12 mouse cellular contexts compared by ENCODE assay signal in the genomic region with DNA sequence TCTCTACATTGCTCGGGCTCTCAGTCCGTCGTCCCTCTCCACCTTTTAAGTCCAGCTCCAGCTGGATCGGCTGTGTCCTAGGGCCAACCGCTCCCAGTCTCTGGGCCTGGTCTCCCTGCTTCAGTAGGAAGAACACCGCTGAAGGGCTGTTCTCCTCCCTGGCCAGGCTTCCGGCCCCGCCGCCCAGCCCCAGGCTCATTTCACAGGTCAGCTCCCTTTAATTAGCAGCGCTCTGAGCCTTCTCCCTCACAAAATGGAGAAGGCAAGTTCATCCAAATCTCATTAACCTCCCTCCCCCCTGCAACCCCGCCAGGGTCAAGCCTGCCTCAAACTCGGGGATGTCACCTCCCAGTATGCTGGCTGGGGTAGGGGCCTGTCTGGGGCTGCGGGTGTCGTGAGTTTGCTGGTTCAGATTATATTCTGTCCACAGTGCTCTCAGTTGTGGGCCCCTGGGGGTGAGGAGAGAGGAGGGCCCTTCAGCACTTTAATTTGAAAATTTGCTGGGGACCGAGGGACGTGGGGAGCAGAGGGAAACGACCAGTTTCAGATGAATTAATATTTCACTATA. TPM values are rescaled to one million over a fixed set of nuclear protein-coding genes. Genes with fewer than 3 reads are reported as not detected.
A peak's percentile ranks its signal among the peaks of the same experiment; 100 is the strongest.
DNase-seq lines count a peak whose midpoint lies in the region; ATAC-seq and TF ChIP-seq lines count a peak whose summit lies in the region.
"Had no signal": no experiment of that assay in that cellular context is flagged by ENCODE, and none has a peak within 500 bp of the region (broad histone marks: within the 10 kb centered on the region; RNA-seq: fewer than 3 reads in every experiment).

No protein-coding gene starts in this region.

- no peaks in the 10 kb centered on the region for H3K36me3 ChIP-seq in forebrain, embryonic 13.5 days (ENCODE audit: poor library complexity, severe bottlenecking)
- no peaks in the 10 kb centered on the region for H3K36me3 ChIP-seq in forebrain, embryonic 14.5 days (ENCODE audit: control insufficient read depth, insufficient read depth, low read length)
- no peaks in the 10 kb centered on the region for H3K36me3 ChIP-seq in ES-Bruce4 (ENCODE audit: control insufficient read depth, insufficient read depth, low read length, poor library complexity, severe bottlenecking)
- no peaks in the 10 kb centered on the region for H3K36me3 ChIP-seq in embryonic facial prominence, embryonic 12.5 days
- H3K36me3 ChIP-seq in intestine, embryonic 15.5 days, result no peaks in the 10 kb centered on the region
- H3K36me3 ChIP-seq: heart, embryonic 13.5 days had no signal

- no peak overlapping the region for H3K4me2 ChIP-seq in forebrain, embryonic 13.5 days
- H3K4me2 ChIP-seq in forebrain, embryonic 14.5 days (ENCODE audit: low read length), result no peak overlapping the region
- no peak overlapping the region; the same call in 1 of the 2 replicates for H3K4me2 ChIP-seq in embryonic facial prominence, embryonic 12.5 days (replicated peaks)
- H3K4me2 ChIP-seq in intestine, embryonic 15.5 days (replicated peaks), result no peak overlapping the region
- H3K4me2 ChIP-seq: heart, embryonic 13.5 days; lung, embryonic 14.5 days had no signal

- peaks cover 9% of the 10 kb centered on the region; the same call in 1 of the 2 replicates for H3K27me3 ChIP-seq in forebrain, embryonic 13.5 days
- H3K27me3 ChIP-seq in forebrain, embryonic 14.5 days (replicated peaks; ENCODE audit: control insufficient read depth, insufficient read depth, low read length), result no peaks in the 10 kb centered on the region; the same call in 1 of the 2 replicates
- no peaks in the 10 kb centered on the region for H3K27me3 ChIP-seq in ES-Bruce4 (ENCODE audit: control insufficient read depth, insufficient read depth, low read length, poor library complexity, severe bottlenecking)
- no peaks in the 10 kb centered on the region for H3K27me3 ChIP-seq in embryonic facial prominence, embryonic 12.5 days
- no peaks in the 10 kb centered on the region; the same call in 1 of the 2 replicates for H3K27me3 ChIP-seq in intestine, embryonic 15.5 days (replicated peaks)

- H3K9me3 ChIP-seq in forebrain, embryonic 13.5 days (replicated peaks), result no peaks in the 10 kb centered on the region
- no peaks in the 10 kb centered on the region for H3K9me3 ChIP-seq in forebrain, embryonic 14.5 days (replicated peaks; ENCODE audit: control insufficient read depth, low read length)
- H3K9me3 ChIP-seq in ES-Bruce4 (replicated peaks; ENCODE audit: control insufficient read depth, insufficient read depth, low read length, poor library complexity, severe bottlenecking), result no peaks in the 10 kb centered on the region
- H3K9me3 ChIP-seq in embryonic facial prominence, embryonic 12.5 days, result no peaks in the 10 kb centered on the region
- H3K9me3 ChIP-seq in intestine, embryonic 15.5 days, result no peaks in the 10 kb centered on the region
- H3K9me3 ChIP-seq: heart, embryonic 13.5 days had no signal

- ATAC-seq in forebrain, embryonic 13.5 days, result no peak
- ATAC-seq in forebrain, embryonic 14.5 days, result no peak
- ATAC-seq in embryonic facial prominence, embryonic 12.5 days (ENCODE audit: insufficient number of reproducible peaks, insufficient read depth, low FRiP score, low TSS enrichment), result no peak
- no peak for ATAC-seq in intestine, embryonic 15.5 days

- TF ChIP-seq CTCF in ES-Bruce4 (IDR thresholded peaks at IDR 0.05; ENCODE audit: low read depth, low read length), result no peak

- DNase-seq in forebrain, embryonic 14.5 days (ENCODE audit: low spot score), result no peak
- peak; percentile 17 for DNase-seq in kidney, postnatal 14 days
- no peak for DNase-seq in left cerebral cortex, adult 18-20 months (ENCODE audit: low spot score in 2 of 2)
- no peak for DNase-seq in right cerebral cortex, adult 18-20 months
- DNase-seq: adrenal gland, adult 8-10 months; lung, embryonic 14.5 days; thymus, postnatal 36 days had no signal

- no peak for TF ChIP-seq POLR2A in ES-Bruce4 (IDR thresholded peaks at IDR 0.05; ENCODE audit: insufficient read depth, low read length)

- H3K4me1 ChIP-seq in forebrain, embryonic 13.5 days, result peaks cover 38% of the 10 kb centered on the region
- H3K4me1 ChIP-seq in forebrain, embryonic 14.5 days (ENCODE audit: control insufficient read depth, insufficient read depth, low read length), result peaks cover 18% of the 10 kb centered on the region
- peaks cover 2% of the 10 kb centered on the region for H3K4me1 ChIP-seq in ES-Bruce4 (ENCODE audit: control insufficient read depth, insufficient read depth, low read length)
- peaks cover 26% of the 10 kb centered on the region for H3K4me1 ChIP-seq in embryonic facial prominence, embryonic 12.5 days
- no peaks in the 10 kb centered on the region for H3K4me1 ChIP-seq in intestine, embryonic 15.5 days (replicated peaks)

- H3K27ac ChIP-seq in forebrain, embryonic 13.5 days, result no peak overlapping the region
- H3K27ac ChIP-seq in forebrain, embryonic 14.5 days (ENCODE audit: low read depth, low read length), result no peak overlapping the region
- no peak overlapping the region for H3K27ac ChIP-seq in ES-Bruce4 (ENCODE audit: insufficient read depth, low read length)
- H3K27ac ChIP-seq in embryonic facial prominence, embryonic 12.5 days, result no peak overlapping the region
- no peak overlapping the region for H3K27ac ChIP-seq in intestine, embryonic 15.5 days
- H3K27ac ChIP-seq: heart, embryonic 13.5 days had no signal

- H3K9ac ChIP-seq in forebrain, embryonic 13.5 days, result peak overlapping the region; percentile 12; the same call in 1 of the 2 replicates
- H3K9ac ChIP-seq in forebrain, embryonic 14.5 days (ENCODE audit: low read length), result no peak overlapping the region
- H3K9ac ChIP-seq in ES-Bruce4 (ENCODE audit: low read depth, poor library complexity, severe bottlenecking), result peak overlapping the region; percentile 35; the same call in 1 of the 2 replicates
- peak overlapping the region; percentile 5; the same call in 1 of the 2 replicates for H3K9ac ChIP-seq in embryonic facial prominence, embryonic 12.5 days
- H3K9ac ChIP-seq in intestine, embryonic 15.5 days, result no peak overlapping the region
- H3K9ac ChIP-seq: heart, embryonic 13.5 days; lung, embryonic 14.5 days had no signal

- TF ChIP-seq EP300 in ES-Bruce4 (IDR thresholded peaks at IDR 0.05; ENCODE audit: insufficient read depth, low read depth, low read length), result no peak

- H3K4me3 ChIP-seq in forebrain, embryonic 13.5 days, result no peak overlapping the region
- H3K4me3 ChIP-seq in forebrain, embryonic 14.5 days (ENCODE audit: low read depth, low read length), result no peak overlapping the region
- H3K4me3 ChIP-seq in ES-Bruce4 (ENCODE audit: low read depth, low read length), result no peak overlapping the region
- H3K4me3 ChIP-seq in embryonic facial prominence, embryonic 12.5 days, result no peak overlapping the region
- no peak overlapping the region for H3K4me3 ChIP-seq in intestine, embryonic 15.5 days (replicated peaks)
- H3K4me3 ChIP-seq: heart, embryonic 13.5 days had no signal

- WGBS in forebrain, embryonic 13.5 days, result 8% methylated on average over 17 of the region's 17 CpGs
- 10% methylated on average over 17 of the region's 17 CpGs for WGBS in forebrain, embryonic 14.5 days
- 9% methylated on average over 17 of the region's 17 CpGs for WGBS in embryonic facial prominence, embryonic 12.5 days
- WGBS in intestine, embryonic 15.5 days, result 31% methylated on average over 17 of the region's 17 CpGs

RNA-seq across cellular contexts. Expression of gene Ctnnbl1, which starts 44.8 kb away (rescaled TPM):
- 96.6 and 97.1 TPM in 2 replicates for polyA plus RNA-seq in forebrain, embryonic 13.5 days (2015; fragmentation: Nextera tagmentation; extraction: Ambion mirVana)
- 86.7 and 89.4 TPM in 2 replicates for polyA plus RNA-seq in forebrain, embryonic 14.5 days (2014; fragmentation: Nextera tagmentation; extraction: Ambion mirVana)
- 37.2 and 38.0 TPM in 2 replicates for polyA plus RNA-seq in ES-Bruce4 (2011; ENCODE audit: insufficient read depth, insufficient read length, low read depth, missing spikeins)
- 74.0 and 78.0 TPM in 2 replicates for polyA plus RNA-seq in embryonic facial prominence, embryonic 12.5 days (2016; fragmentation: Nextera tagmentation; extraction: Ambion mirVana)
- total RNA-seq in left cerebral cortex, adult 18-20 months (2021), result 10 to 100 TPM; 30.7 to 35.2 TPM
- 43.6 and 47.4 TPM in 2 replicates for polyA plus RNA-seq in intestine, embryonic 15.5 days (2015; fragmentation: Nextera tagmentation; extraction: Ambion mirVana)

Comparison
In these comparisons a context has a peak if more than half of its experiments do, and no peak if none do; other contexts are left out.
1. H3K9ac ChIP-seq: peak in forebrain, embryonic 13.5 days (single experiment), ES-Bruce4 (single experiment) and embryonic facial prominence, embryonic 12.5 days (single experiment); none in forebrain, embryonic 14.5 days (single experiment) and intestine, embryonic 15.5 days (single experiment).